Mouse (Mus musculus) intestine, postnatal 0 days (tissue): ENCODE data around the gene Cdyl. TPM values are rescaled to one million over a fixed set of nuclear protein-coding genes. Genes with fewer than 3 reads are reported as not detected.

Experiments
- ATAC-seq: fragments of 200-750 bp; cut with Nextera tagmentation; 2 replicates; pipeline ENCODE4 v1.8.0; 2017; ENCODE audit warnings: mild to moderate bottlenecking, moderate TSS enrichment, moderate library complexity
- H3K27ac ChIP-seq: fragments of 300-500 bp; sonication (generic); 2 replicates; pipeline ENCODE4 v1.5.1; 2014; ENCODE audit warnings: mild to moderate bottlenecking, low read depth, low read length, moderate library complexity
- H3K27me3 ChIP-seq: fragments of 300-500 bp; sonication (generic); replicated peaks from 2 replicates; pipeline ENCODE4 v1.6.1; 2014; ENCODE audit warnings: low read length, mixed read lengths; ENCODE audit not compliant: control insufficient read depth, insufficient read depth
- H3K36me3 ChIP-seq: fragments of 300-500 bp; sonication (generic); 2 replicates; pipeline ENCODE4 v1.6.1; 2014; ENCODE audit warnings: mild to moderate bottlenecking, moderate library complexity; ENCODE audit not compliant: control insufficient read depth, insufficient read depth
- H3K4me1 ChIP-seq: fragments of 300-500 bp; sonication (generic); replicated peaks from 2 replicates; pipeline ENCODE4 v1.6.1; 2014; ENCODE audit warnings: antibody characterized with exemption, low read length, mixed read lengths; ENCODE audit not compliant: control insufficient read depth, insufficient read depth
- H3K4me2 ChIP-seq: fragments of 300-500 bp; sonication (generic); replicated peaks from 2 replicates; pipeline ENCODE4 v1.6.1; 2014; ENCODE audit warnings: low read depth, mild to moderate bottlenecking, moderate library complexity
- H3K4me3 ChIP-seq: fragments of 300-500 bp; sonication (generic); 2 replicates; pipeline ENCODE4 v1.5.1; 2014; ENCODE audit warnings: low read depth, low read length
- H3K9ac ChIP-seq: fragments of 300-500 bp; sonication (generic); 2 replicates; pipeline ENCODE4 v1.6.1; 2014; ENCODE audit warnings: mild to moderate bottlenecking, low read depth, low read length
- H3K9me3 ChIP-seq: fragments of 300-500 bp; sonication (generic); 2 replicates; pipeline ENCODE4 v1.6.1; 2016; ENCODE audit warnings: mixed run types; ENCODE audit not compliant: control insufficient read depth
- CTCF ChIP-seq: sonication (generic); IDR thresholded peaks from 2 replicates; pipeline ENCODE4 v1.5.1; 2016; ENCODE audit warnings: low read depth, mild to moderate bottlenecking, control low read depth, antibody characterized with exemption, moderate library complexity
- WGBS: fragments of 180-500 bp; shearing (Covaris S2); extraction: QIAGEN DNeasy Blood & Tissue Kit; methylation state at CpG from one replicate; pipeline ENCODE4 v1.1.7; 2014; 5-methylcytosine and 5-hydroxymethylcytosine counted together
- polyA plus RNA-seq: library from polyadenylated mRNA; unstranded; fragments of >200 nt; fragmentation: Nextera tagmentation; extraction: Ambion mirVana; gene quantifications from 2 replicates; pipeline ENCODE4 v1.2.1, GENCODE M21; 2015

Cdyl gene
- 6.0 and 6.4 TPM in 2 replicates for polyA plus RNA-seq

- TF ChIP-seq CTCF, result no peak
- H3K4me1 ChIP-seq, result no peaks in the 10 kb centered on the region
- no peak for ATAC-seq
Measured at GRCm38 (mm10) chr13:35659406-35659985, at the start of gene Cdyl. Gene Cdyl (plus strand): TSS chr13:35659833.

GRCm38 (mm10) chr13:35610718-35611117 lies 48.9 kb upstream of the Cdyl start:
- Histone ChIP-seq H3K4me2 (no peak overlapping the region), H3K27ac (no peak overlapping the region), H3K4me1 (no peaks in the 10 kb centered on the region), H3K27me3 (no peaks in the 10 kb centered on the region), H3K9me3 (no peaks in the 10 kb centered on the region), H3K9ac (no peak overlapping the region), H3K4me3 (no peak overlapping the region), H3K36me3 (no peaks in the 10 kb centered on the region)
- TF ChIP-seq CTCF, result no peak
- ATAC-seq, result no peak

More at GRCm38 (mm10) chr13:35659406-35659985, at the start of gene Cdyl:
- no peak within 1 kb of the TSS for H3K4me2 ChIP-seq
- no peaks in the 10 kb centered on the region for H3K36me3 ChIP-seq
- H3K4me3 ChIP-seq, result no peak within 1 kb of the TSS
- H3K27ac ChIP-seq, result no peak within 1 kb of the TSS
- H3K9ac ChIP-seq, result no peak within 1 kb of the TSS
- WGBS, result 65% methylated on average over 4 of the region's 4 CpGs
- no peaks in the 10 kb centered on the region for H3K9me3 ChIP-seq
- no peaks in the 10 kb centered on the region for H3K27me3 ChIP-seq

DNA sequence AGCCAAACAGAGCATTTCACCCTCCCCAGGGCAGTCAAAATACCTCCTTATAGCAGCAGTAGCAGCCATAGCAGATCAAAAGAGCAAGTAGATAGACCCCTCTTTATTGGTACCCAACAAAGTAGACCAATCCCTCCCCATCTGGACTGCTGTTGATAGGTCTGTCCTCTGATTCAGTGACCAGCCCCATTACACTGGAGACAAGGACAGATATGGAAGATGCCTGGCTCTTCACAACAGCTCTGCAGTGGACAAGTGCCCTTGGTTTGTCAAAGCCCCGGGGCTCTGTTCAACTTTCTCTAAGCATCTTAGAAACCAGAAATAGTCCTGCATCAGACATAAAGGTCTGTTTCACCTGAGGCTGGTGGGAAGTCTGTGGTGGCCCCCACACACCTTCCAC lies 47.1 kb upstream of the Cdyl start:
- Histone ChIP-seq H3K27me3 (no peaks in the 10 kb centered on the region), H3K4me3 (no peak overlapping the region), H3K4me2 (no peak overlapping the region), H3K4me1 (no peaks in the 10 kb centered on the region), H3K27ac (no peak overlapping the region), H3K36me3 (no peaks in the 10 kb centered on the region), H3K9me3 (no peaks in the 10 kb centered on the region), H3K9ac (no peak overlapping the region)
- 94% methylated on average over 1 of the region's 1 CpGs for WGBS
- no peak for TF ChIP-seq CTCF
- ATAC-seq, result no peak

- H3K4me2 ChIP-seq, result no peak overlapping the region
- WGBS, result 71% methylated on average over 4 of the region's 4 CpGs
- no peak for ATAC-seq
Measured at GRCm38 (mm10) chr13:35614832-35615479, 44.7 kb upstream of the Cdyl start.

DNA sequence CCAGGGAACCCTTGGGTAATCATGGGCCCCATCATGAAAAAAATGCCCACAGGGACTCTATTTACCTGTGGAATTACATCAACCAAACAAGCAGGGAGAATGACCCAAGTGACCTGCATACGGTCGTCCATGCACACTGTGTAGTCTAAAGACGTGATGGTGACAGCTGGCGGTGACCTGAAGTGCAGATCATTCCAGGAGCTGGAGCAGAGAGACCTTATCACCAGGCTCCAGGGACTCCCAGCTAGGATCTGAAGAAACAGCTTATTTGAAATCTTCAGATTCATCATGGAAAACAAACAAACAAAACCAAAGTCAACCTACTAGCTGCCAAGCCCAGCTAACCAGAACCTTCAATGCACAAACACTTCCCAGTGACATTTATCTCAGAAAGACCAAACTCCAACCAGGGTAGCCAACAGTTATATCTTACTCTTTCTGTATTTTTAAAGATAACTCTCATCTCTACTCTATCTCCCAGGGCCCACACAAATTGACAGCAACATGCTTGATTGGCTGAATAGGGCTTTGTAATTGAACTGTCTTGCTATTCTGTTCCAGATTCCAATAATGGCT lies 43.0 kb upstream of the Cdyl start:
- no peak for ATAC-seq
- H3K4me2 ChIP-seq, result no peak overlapping the region
- no peaks in the 10 kb centered on the region for H3K4me1 ChIP-seq
- no peak overlapping the region for H3K4me3 ChIP-seq
- no peak overlapping the region for H3K27ac ChIP-seq
- no peak for TF ChIP-seq CTCF
- H3K27me3 ChIP-seq, result no peaks in the 10 kb centered on the region
- 63% methylated on average over 4 of the region's 4 CpGs for WGBS
- no peaks in the 10 kb centered on the region for H3K9me3 ChIP-seq
- no peak overlapping the region for H3K9ac ChIP-seq
- H3K36me3 ChIP-seq, result no peaks in the 10 kb centered on the region

More at GRCm38 (mm10) chr13:35614832-35615479, 44.7 kb upstream of the Cdyl start:
- no peak overlapping the region for H3K9ac ChIP-seq
- no peaks in the 10 kb centered on the region for H3K36me3 ChIP-seq
- H3K9me3 ChIP-seq, result no peaks in the 10 kb centered on the region
- no peak for TF ChIP-seq CTCF
- no peak overlapping the region for H3K27ac ChIP-seq
- H3K27me3 ChIP-seq, result no peaks in the 10 kb centered on the region
- no peak overlapping the region for H3K4me3 ChIP-seq
- no peaks in the 10 kb centered on the region for H3K4me1 ChIP-seq

DNA sequence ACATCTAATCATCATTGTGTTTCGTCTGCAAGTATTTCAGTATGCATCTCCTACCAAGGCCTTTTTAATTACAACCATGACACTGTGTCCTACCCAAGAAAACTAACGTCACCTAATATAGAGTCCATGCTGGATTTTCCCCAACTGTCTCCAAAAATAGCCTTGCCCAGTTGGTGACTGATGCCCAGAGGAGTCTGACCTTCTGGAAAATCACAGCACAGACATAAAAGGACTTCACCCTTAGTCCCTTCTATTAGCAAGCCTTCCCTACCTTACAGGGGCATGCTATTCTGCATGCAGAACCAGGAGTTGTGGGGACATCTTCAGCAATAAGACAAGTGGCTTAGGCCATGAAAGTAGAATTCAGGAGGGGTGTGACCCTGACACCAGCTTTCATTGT lies 40.3 kb upstream of the Cdyl start:
- Histone ChIP-seq H3K4me3 (no peak overlapping the region), H3K9ac (no peak overlapping the region), H3K27ac (no peak overlapping the region), H3K4me2 (no peak overlapping the region), H3K27me3 (no peaks in the 10 kb centered on the region), H3K4me1 (no peaks in the 10 kb centered on the region), H3K9me3 (no peaks in the 10 kb centered on the region), H3K36me3 (no peaks in the 10 kb centered on the region)
- WGBS, result 94% methylated on average over 2 of the region's 2 CpGs
- no peak for ATAC-seq
- TF ChIP-seq CTCF, result no peak
